Mouse (Mus musculus) cortical plate, adult 2 months (tissue): ENCODE measurements around the gene Kcna6. TPM values are rescaled to one million over a fixed set of nuclear protein-coding genes. Genes with fewer than 3 reads are reported as not detected.

ENCODE experiments used
- H3K27ac ChIP-seq: fragments of 200-500 bp; 2 replicates; pipeline ENCODE4 v1.5.1; 2012; ENCODE audit warnings: low read length, control low read depth, inconsistent platforms; ENCODE audit not compliant: insufficient read depth
- H3K4me1 ChIP-seq: fragments of 200-500 bp; 2 replicates; pipeline ENCODE4 v1.6.1; 2011; ENCODE audit warnings: low read length; ENCODE audit not compliant: control insufficient read depth, insufficient read depth
- H3K4me3 ChIP-seq: fragments of 200-500 bp; 2 replicates; pipeline ENCODE4 v1.5.1; 2011; ENCODE audit warnings: mild to moderate bottlenecking, low read length, control low read depth; ENCODE audit not compliant: insufficient read depth
- CTCF ChIP-seq: fragments of 200-500 bp; IDR thresholded peaks from 2 replicates; pipeline ENCODE4 v1.5.1; 2011; ENCODE audit warnings: mild to moderate bottlenecking, control low read depth, low read length; ENCODE audit not compliant: insufficient read depth; ENCODE audit errors: extremely low read depth
- POLR2A ChIP-seq: fragments of 200-500 bp; IDR thresholded peaks from 2 replicates; pipeline ENCODE4 v1.6.1; 2011; ENCODE audit warnings: mild to moderate bottlenecking, low read length, control low read depth; ENCODE audit not compliant: insufficient read depth; ENCODE audit errors: extremely low read depth
- polyA plus RNA-seq: library from polyadenylated mRNA; depleted of rRNA; stranded (reverse); fragments of >200 nt; gene quantifications from 2 replicates; pipeline ENCODE4 v1.2.3, GENCODE M21; 2012

Kcna6 gene
- polyA plus RNA-seq, 1 experiment: 45.3 TPM

DNA sequence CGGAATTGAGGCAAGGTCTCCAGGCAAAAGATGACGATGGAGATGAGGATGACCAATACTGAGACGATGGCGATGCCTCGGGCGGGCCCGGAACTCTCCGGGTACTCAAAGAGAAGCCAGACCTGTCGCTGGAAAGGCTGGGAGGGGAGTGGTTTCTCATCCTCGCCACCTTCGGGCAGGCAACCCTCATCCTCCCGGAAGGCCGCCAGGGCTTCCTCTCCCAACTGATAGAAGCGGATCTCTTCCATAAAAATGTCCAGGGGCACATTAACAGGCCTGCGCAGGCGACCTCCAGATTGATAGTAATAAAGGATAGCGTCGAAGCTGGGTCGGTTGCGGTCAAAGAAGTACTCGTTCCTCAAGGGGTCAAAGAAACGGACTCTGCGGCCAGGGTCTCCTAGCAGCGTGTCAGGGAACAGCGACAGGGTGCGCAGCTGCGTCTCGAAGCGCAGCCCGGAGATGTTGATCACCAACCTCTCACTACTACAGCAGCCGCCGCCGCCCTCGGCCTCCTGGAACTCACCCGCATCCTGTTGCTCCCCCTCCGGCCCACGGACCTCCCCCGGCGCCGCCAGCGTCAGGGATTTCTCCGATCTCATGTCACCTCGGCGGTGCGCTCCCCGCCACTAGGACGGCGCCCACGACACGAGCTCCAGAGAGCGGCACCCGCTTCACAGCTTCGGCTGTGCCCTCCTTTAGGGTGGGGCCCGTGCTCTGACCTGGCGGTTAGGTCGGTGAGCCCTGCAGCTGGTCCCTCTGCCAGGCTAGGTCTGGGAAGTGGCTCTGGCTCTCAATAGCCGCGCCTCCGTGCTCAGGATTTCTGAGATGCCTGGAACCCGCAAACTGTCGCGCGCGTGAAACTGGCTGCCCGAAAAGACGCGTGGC, 906 bp downstream of the Kcna6 start:
- TF ChIP-seq POLR2A: 0 out of 2 replicates have a peak, but pooled peaks have one; percentile 3
- no peak for TF ChIP-seq CTCF
- Histone ChIP-seq H3K4me1 (peaks cover 6% of the 10 kb centered on the region), H3K27ac (peak overlapping the region; percentile 69), H3K4me3 (peak overlapping the region; percentile 44)

DNA sequence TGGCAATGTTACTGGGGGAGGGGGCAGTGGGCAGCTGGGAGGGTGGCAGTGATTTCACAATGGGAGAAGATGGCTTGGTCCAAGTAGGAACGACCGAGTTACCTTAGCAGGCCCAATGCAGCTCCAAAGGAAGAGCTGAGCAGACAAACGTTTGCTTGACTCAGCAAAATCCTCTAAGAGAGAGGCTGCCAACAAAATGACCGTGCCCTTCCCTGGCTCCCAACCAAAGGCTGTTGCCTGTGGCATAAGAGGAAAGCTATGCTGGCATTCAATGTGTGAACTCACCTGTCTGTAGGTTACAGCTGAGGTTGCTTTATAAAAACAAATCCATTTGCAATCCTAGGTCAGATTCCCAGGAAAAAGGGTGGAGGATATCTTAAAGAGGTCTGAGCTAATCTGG, 3.5 kb downstream of the Kcna6 start:
- H3K27ac ChIP-seq: peak overlapping the region; percentile 30; the same call in 1 of the 2 replicates
- TF ChIP-seq CTCF (no peak), POLR2A (no peak)
- H3K4me3 ChIP-seq: peak overlapping the region; percentile 63
- peaks cover 10% of the 10 kb centered on the region for H3K4me1 ChIP-seq

DNA sequence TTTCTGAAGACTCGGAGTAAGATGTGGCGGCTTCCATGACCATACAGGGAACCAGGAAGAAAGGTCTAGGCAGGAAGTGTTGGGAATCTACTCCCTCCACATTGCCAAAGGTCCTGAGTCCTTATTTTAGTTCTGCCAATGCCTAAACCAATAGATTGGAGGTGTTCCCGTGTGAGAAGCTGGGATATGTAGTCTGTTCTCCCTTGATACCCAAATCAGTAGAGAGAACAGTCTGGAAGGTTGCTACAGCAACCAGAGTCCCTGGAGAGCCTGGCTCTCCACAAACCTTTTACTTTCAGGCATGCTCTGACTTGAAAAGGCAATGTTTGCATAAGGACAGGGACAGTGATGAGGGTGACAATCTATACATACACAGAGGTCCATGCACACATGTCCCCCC, 4.7 kb downstream of the Kcna6 start:
- Histone ChIP-seq H3K4me1 (peaks cover 10% of the 10 kb centered on the region), H3K4me3 (peak overlapping the region; percentile 63), H3K27ac (no peak overlapping the region)
- no peak for TF ChIP-seq POLR2A
- no peak for TF ChIP-seq CTCF

DNA sequence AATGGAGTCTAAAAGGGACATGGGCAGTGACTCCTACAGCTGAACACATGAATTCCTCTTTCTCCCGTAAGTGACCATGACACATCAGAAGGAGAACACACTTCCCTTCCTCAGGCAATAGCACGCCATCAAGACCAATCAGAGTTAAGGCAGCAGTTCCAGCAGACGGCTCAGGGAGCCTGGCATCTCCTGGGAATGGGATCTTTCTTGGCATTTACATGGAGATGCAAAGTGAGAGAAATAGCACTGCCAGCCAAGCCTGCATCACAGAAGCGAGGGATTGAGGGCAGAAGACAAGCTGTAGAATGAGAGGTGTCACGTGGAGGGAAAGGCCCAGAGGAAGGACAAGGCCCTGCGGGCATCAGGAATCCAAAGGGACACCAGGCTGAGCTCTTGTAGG, 7.8 kb downstream of the Kcna6 start:
- peak overlapping the region; percentile 63 for H3K4me3 ChIP-seq
- peak overlapping the region; percentile 27; the same call in 1 of the 2 replicates for H3K27ac ChIP-seq
- H3K4me1 ChIP-seq: peaks cover 9% of the 10 kb centered on the region; the same call in 1 of the 2 replicates

DNA sequence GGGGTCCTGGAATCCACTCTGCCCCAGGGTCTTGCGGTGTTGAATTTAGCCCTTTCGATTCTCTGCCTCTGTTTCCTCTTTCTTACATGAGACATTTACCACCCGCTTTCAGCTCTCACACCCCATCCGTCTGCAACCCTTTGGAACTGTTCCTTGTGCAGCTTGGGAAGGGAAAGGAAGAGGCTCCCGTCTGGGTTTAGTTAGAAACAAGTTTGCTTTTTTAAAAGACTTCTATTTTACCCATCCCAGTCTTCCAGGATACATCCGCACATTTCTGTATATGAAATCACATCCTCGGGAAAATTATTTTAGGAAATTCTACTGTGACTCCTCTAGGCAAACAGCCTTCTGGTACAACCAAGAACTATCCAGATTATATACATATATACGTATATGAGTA, 11.7 kb downstream of the Kcna6 start:
- TF ChIP-seq POLR2A: no peak
- TF ChIP-seq CTCF: no peak
- H3K4me1 ChIP-seq: peaks cover 8% of the 10 kb centered on the region
- no peak overlapping the region for H3K4me3 ChIP-seq

More for the DNA sequence above, 7.8 kb downstream of the Kcna6 start:
- TF ChIP-seq POLR2A (no peak), CTCF (no peak)

DNA sequence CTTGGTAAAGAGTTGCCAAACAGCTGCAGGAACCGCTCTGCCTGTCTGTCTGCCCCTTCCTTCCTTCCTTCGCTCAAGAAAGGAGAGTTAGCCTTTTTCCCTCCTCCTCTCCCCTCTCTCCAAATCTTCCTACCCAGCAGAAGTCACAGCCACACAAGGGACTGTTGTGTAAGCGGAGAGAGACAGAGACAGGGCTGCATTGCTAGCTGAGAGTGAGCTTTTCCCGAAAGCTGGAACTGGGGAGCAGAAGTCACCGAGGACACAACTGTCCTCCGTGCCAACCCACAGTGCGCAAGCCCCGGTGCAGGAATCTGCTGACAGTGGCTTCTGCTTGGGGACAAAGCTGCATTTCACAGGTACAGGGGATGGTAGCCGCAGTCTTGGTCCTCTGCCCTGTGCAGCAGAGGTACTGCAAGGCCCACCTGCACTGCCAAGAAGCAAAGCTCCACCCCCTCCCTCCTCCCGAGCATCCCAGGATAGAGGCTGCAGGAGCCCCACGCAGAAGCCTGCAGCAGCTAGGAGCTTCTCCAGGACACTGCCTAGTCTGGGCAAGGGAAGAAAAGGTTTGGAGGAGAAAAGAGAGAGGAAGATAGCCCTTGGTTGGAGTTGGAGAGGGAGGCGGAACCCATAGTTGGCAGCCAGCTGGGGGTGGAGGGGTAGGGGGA, 21.9 kb downstream of the Kcna6 start:
- Histone ChIP-seq H3K4me1 (peaks cover 5% of the 10 kb centered on the region; the same call in 1 of the 2 replicates), H3K4me3 (peak overlapping the region; percentile 16), H3K27ac (peak overlapping the region; percentile 23; the same call in 1 of the 2 replicates)
- no peak for TF ChIP-seq CTCF
- TF ChIP-seq POLR2A: no peak

More for the DNA sequence above, 11.7 kb downstream of the Kcna6 start:
- H3K27ac ChIP-seq: no peak overlapping the region

DNA sequence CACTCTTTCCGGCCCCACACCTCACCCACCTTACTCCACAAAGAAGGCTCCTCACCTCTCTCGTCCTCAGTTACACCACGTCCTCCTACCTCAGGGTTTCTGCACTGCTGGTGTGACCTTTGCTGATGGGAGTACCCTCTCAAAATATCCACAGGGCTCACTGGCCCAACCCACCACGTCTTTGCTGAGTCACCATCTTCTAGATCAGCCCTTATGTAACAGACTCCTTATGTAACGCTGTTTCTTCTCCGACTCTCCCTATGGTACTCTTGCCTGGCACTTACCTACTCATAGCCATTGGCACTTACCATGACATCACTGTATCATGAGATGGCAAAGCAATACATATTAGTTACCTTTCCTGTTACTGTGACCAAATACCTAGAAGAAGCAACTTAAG, 27.9 kb downstream of the Kcna6 start:
- 0 out of 2 replicates have a peak overlapping the region, but pooled peaks have one; percentile 0 for H3K27ac ChIP-seq
- no peak for TF ChIP-seq POLR2A
- TF ChIP-seq CTCF: no peak
- no peak overlapping the region for H3K4me3 ChIP-seq
- peaks cover 2% of the 10 kb centered on the region; the same call in 1 of the 2 replicates for H3K4me1 ChIP-seq

DNA sequence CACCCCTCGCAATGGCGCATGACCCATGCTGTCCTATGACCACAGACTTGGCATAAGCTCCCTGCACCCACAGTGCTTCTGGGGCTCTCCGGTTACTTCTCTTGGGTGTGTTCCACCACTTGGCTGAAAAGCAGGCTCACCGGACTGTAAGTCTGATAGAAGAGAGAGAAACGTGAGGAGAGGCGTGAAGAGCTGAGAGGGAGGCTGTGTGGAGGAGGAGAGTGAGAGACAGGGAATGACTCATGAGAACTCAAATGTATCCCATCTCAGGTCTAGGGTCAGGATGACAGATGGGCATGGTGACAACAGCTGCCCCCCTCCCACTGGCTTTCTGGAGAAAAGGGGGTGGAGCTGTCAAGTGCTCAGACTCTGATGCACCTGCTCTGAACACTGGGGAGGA, 34.5 kb downstream of the Kcna6 start:
- Histone ChIP-seq H3K27ac (no peak overlapping the region), H3K4me1 (peaks cover 7% of the 10 kb centered on the region), H3K4me3 (no peak overlapping the region)
- TF ChIP-seq POLR2A (no peak), CTCF (no peak)

DNA sequence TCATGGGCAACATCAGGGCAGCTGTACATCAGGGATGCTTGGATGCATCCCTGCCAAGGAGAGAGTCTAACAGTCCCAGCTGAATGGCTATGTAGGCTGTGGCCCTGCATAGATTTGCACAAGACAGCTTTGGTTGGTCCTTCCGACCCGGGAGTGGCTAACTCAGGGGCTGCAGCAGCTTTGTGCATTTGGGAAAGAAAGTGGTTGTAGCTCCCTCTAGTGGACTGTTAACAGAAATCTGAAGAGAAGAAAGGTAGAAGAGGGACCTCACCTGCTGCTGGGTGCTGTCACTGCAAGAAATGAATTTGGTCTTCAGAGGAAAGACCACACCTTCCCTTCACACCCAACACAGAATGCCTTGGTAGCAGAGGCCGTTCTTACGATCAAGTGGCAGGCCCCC, 36.0 kb downstream of the Kcna6 start:
- peaks cover 12% of the 10 kb centered on the region for H3K4me1 ChIP-seq
- H3K27ac ChIP-seq: no peak overlapping the region
- peak; percentile 50; the same call in 1 of the 2 replicates for TF ChIP-seq CTCF
- no peak for TF ChIP-seq POLR2A
- no peak overlapping the region for H3K4me3 ChIP-seq

DNA sequence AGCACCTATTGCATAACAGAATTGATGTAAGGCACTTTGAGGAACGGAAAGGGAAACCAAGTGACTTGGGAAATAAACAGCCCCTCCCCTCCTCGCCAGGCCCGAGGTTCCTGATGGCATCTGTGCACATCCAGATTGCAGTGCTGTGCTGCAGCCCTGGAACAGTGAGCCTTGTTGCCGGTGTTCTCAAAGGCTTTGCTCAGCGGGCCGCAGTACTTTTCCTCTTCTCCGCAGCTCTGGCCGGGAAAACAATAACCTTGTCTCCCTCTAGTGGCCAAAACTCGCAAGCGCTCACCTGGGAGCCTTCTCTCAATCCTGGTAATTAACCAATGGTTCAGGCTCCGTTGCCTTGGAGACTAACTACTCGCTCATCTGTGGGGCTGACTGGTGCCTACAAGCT, 38.4 kb downstream of the Kcna6 start:
- Histone ChIP-seq H3K4me3 (peak overlapping the region; percentile 3; the same call in 1 of the 2 replicates), H3K4me1 (peaks cover 12% of the 10 kb centered on the region), H3K27ac (no peak overlapping the region)
- TF ChIP-seq CTCF (peak; percentile 85), POLR2A (peak; percentile 47; the same call in 1 of the 2 replicates)
